Mouse (Mus musculus): ENCODE data around the gene Rpl27. TPM values are rescaled to one million over a fixed set of nuclear protein-coding genes. Genes with fewer than 3 reads are reported as not detected.

The Rpl27 gene
- total RNA-seq, 2 experiments from 2014 or later, result 33.9 to 45.4 TPM

Small RNAs within 50 kb of the gene (microRNA-seq; reads per million reads assigned to microRNA genes)
- 8.5 reads per million, percentile 21 among the genes with 10 or more reads in this experiment for gene Mir6929

Other genes starting within 250 kb of the Rpl27 start
- gene Ezh1, start 215.8 kb upstream of the Rpl27 start, total RNA-seq (2021), result 10 to 100 TPM; 25.3 to 26.3 TPM
- gene Ramp2, start 196.3 kb upstream of the Rpl27 start, total RNA-seq (2021), result 10 to 100 TPM; 30.1 to 31.0 TPM
- 10 to 100 TPM; 46.1 to 46.8 TPM for gene Vps25, start 188.6 kb upstream of the Rpl27 start, total RNA-seq (2021)
- under 1 TPM; 0.23 to 0.26 TPM for gene Wnk4, start 181.7 kb upstream of the Rpl27 start, total RNA-seq (2021)
- gene Cntd1, start 163.3 kb upstream of the Rpl27 start, total RNA-seq (2021), result under 1 TPM; 0.31 to 0.37 TPM
- gene Coa3, start 163.2 kb upstream of the Rpl27 start, total RNA-seq (2021), result 10 to 100 TPM; 71.2 to 81.6 TPM
- gene Becn1, start 140.0 kb upstream of the Rpl27 start, total RNA-seq (2021), result 10 to 100 TPM; 85.6 to 95.6 TPM
- 10 to 100 TPM; 66.4 to 81.3 TPM for gene Psme3, start 126.1 kb upstream of the Rpl27 start, total RNA-seq (2021)
- gene Aoc2, start 117.2 kb upstream of the Rpl27 start, total RNA-seq (2021), result 1 to 10 TPM; 1.0 to 1.1 TPM
- 1 to 10 TPM; 5.3 to 9.6 TPM for gene Aoc3, start 111.7 kb upstream of the Rpl27 start, total RNA-seq (2021)
- gene G6pc, start 74.7 kb upstream of the Rpl27 start, total RNA-seq (2021), result not detected
- 10 to 100 TPM; 22.8 to 25.7 TPM for gene Aarsd1, start 24.7 kb upstream of the Rpl27 start, total RNA-seq (2021)
- gene Gm27029, start 17.5 kb upstream of the Rpl27 start, total RNA-seq (2021), result 1 to 10 TPM; 5.5 to 6.8 TPM
- 1 to 10 TPM; 7.5 to 7.7 TPM for gene Rundc1, start 17.2 kb upstream of the Rpl27 start, total RNA-seq (2021)
- 10 to 100 TPM; 74.3 to 82.6 TPM for gene Ptges3l, start 17.0 kb upstream of the Rpl27 start, total RNA-seq (2021)
- 1 to 10 TPM; 8.6 to 8.7 TPM for gene Ifi35, start 6.1 kb downstream of the Rpl27 start, total RNA-seq (2021)
- gene Rnd2, start 22.7 kb downstream of the Rpl27 start, total RNA-seq (2021), result 1 to 10 TPM; 2.5 to 4.2 TPM
- gene Vat1, start 23.9 kb downstream of the Rpl27 start, total RNA-seq (2021), result 10 to 100 TPM; 10.8 to 16.1 TPM
- gene Brca1, start 109.7 kb downstream of the Rpl27 start, total RNA-seq (2021), result under 1 TPM in 1 of 2 experiments, not detected in 1; 0.34 TPM
- gene Nbr1, start 109.9 kb downstream of the Rpl27 start, total RNA-seq (2021), result 10 to 100 TPM; 63.0 to 66.2 TPM
- 1 to 10 TPM; 1.5 to 2.4 TPM for gene Tmem106a, start 139.9 kb downstream of the Rpl27 start, total RNA-seq (2021)
- gene Gm11634, start 157.0 kb downstream of the Rpl27 start, total RNA-seq (2021), result not detected
- gene Rdm1, start 184.9 kb downstream of the Rpl27 start, total RNA-seq (2021), result 10 to 100 TPM; 30.1 to 31.5 TPM
- gene Arl4d, start 223.2 kb downstream of the Rpl27 start, total RNA-seq (2021), result 10 to 100 TPM in 1 of 2 experiments, 1 to 10 TPM in 1; 6.1 to 23.4 TPM